Mouse (Mus musculus): Measurements from ENCODE around the gene Tmem240. TPM values are rescaled to one million over a fixed set of nuclear protein-coding genes. Genes with fewer than 3 reads are reported as not detected.
"Not testable (repeated sequence)": the region's sequence is repeated elsewhere in the genome, so short reads cannot be mapped to it uniquely, and the experiment has no call there.

The Tmem240 gene
- 0.10 to 0.86 TPM in 2 of 3 replicates, not detected in the other for total RNA-seq (2017)

DNA sequence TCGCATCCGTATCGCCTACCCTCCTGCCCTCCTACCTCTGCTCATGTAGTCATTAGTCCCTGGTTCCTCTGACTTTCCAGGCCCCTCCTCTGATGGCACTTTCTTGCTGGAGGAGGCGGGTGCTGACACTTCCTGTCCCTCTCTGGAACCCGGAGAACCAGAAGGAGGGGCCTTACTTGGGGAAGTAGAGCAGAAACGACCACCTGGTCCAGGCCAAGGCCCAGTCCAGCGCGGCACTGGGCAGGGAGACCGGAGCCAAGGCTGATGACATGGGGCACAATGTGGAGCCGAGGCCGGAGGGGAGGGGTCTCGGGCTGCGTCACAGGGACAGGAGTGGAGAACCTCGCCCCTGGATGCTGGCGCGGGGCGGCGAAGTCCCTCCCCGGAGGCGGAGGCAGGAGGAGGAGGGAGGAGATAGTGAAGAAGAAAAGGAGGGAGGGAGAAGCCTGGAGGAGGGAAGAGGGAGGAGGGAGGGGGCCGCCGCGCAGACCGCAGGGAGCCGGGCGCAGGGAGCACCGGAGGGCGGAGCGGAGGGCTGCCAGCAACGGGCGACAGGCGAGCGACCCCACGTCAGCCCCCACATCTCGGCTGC, at the start of gene Tmem240:
Tmem240 (plus strand) TSS at position 451 of the 592 bp plus-strand sequence.
- ATAC-seq (replicated peaks; ENCODE audit: insufficient number of reproducible peaks, low FRiP score, low TSS enrichment, poor library complexity, severe bottlenecking), result peak; percentile 62

DNA sequence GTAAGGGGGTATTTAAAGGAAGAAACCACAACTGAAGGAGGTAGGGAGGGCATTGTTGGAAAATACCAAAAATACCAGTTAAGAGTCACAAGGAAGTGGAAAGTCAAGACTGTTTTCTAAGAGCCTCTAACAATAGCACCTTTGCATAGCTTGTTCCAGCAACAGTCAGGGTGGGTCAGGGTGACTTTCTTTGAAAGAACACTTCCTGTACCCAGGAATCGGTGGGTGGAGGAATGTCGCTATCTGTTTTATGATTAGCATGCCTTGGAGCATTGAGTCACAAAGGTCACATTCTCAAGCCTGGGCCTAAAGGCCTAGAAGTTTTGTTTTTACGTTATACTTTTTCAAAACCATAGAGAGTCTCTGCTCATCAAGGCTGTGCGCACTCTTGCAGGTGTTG, 46.8 kb upstream of the Tmem240 start:
- not testable (repeated sequence) for ATAC-seq (replicated peaks; ENCODE audit: insufficient number of reproducible peaks, low FRiP score, low TSS enrichment, poor library complexity, severe bottlenecking)

DNA sequence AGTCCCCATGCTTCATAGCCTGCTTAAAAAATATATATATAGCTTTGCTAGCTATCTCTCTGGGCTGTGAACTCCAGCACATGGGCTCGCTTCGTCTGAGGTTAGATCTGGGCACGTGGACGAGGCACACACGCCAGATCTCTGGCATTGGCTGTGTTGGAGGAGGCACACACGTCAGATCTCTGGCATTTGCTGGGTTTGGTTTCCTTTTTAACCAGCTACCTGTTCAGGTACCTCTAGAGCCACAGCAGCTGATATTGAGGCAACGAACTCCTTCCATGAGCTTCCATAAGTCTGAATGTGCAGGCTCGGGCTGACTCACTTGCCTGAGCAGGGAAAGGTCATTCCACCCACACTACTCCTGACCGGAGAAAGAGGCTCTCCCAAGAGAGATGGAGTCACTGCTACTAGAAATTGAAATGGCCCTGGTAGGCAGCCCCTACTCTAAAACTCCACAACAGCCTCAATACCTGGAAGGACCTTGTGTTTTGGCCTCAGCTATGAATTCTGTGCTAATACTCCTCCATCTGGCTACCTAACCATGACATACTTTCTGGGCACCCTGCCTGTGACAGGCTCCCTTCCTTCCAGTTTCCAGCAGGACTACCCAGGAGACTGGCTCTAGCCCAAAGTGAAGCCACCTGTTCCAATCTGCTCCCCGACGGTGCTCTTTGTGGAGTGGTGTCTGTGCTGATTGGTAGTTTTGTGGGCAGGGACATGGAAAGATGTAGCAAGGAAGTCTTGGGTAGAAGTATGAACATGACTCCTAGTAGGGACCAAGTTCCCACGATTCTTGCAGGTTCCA, 43.8 kb upstream of the Tmem240 start:
- no peak for ATAC-seq (replicated peaks; ENCODE audit: insufficient number of reproducible peaks, low FRiP score, low TSS enrichment, poor library complexity, severe bottlenecking)

DNA sequence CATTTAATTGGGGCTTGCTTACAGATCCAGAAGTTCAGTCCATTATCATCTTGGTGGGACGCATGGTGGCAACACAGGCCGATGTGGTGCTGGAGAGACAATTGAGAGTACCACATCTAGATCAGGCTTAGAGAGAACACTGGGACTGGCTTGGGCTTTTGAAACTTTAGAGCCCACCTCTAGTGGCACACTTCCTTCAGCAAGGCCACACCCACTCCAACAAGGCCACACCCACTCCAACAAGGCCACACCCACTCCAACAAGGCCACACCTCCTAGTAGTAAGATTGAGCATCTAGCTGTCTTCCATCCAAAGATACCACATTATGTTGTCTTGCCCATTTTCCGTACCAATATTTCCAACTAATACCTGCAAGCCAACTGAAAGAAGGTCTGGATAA, 42.2 kb upstream of the Tmem240 start:
- ATAC-seq (replicated peaks; ENCODE audit: insufficient number of reproducible peaks, low FRiP score, low TSS enrichment, poor library complexity, severe bottlenecking), result no peak

- no peak for ATAC-seq (replicated peaks; ENCODE audit: insufficient number of reproducible peaks, low FRiP score, low TSS enrichment, poor library complexity, severe bottlenecking)
These were observed 40.5 kb upstream of the Tmem240 start, which contains the start of gene Fndc10 for GRCm38 (mm10) chr4:155694111-155694481. Fndc10 (plus strand) TSS chr4:155694342.

GRCm38 (mm10) chr4:155694482-155695401, 39.9 kb upstream of the Tmem240 start:
- ATAC-seq (replicated peaks; ENCODE audit: insufficient number of reproducible peaks, low FRiP score, low TSS enrichment, poor library complexity, severe bottlenecking), result 0 out of 2 replicates have a peak, but pooled peaks have one; percentile 25

GRCm38 (mm10) chr4:155695531-155696062, 39.0 kb upstream of the Tmem240 start:
- ATAC-seq (replicated peaks; ENCODE audit: insufficient number of reproducible peaks, low FRiP score, low TSS enrichment, poor library complexity, severe bottlenecking), result no peak; the same call in 1 of the 2 replicates

DNA sequence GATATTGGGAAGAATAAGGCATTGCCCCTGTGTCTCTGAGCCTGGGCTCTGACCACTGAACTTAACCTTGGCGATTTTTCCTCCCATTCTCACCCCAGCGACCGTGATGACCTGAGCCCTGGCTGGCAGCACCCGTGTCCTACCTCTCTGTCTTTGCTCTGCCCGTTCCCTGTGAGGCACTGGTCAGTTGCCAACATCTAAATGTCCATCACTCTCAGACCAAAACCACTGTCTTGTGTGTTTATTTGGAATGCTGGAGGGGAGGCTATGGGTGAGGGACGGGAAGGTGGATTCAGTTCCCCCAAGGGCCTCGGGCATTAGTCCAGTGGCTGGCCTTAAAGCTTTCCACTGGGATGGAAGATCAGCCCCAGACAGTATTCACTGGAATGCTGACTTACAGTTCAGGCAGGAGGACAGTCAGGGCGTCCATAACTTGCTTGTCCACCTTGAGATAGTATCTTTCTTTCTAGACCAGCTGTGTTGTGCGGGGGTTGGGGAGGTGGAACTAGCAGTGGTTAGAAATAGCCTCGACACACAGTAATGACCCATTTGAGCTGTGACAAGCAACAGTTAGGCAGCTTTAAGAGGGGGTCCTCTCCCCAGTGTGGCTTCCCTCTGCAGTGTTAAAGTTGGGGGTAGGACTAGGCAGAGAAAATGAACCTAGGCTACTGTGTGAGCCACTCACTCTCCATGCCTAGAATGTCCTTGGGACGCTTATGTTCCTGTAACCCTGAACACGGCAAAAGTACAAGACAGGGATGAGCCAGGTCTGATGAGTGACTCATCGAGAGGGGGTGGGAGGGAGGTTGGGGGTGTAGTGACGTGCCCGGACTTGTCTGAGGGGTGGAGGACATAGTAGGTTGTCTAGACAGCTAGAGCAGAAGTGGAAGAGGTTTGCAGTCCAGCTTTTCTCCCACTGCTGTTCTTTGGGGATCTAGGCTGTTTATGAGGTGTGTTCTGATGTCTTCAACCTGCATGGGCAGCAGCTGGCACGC, 38.0 kb upstream of the Tmem240 start:
- ATAC-seq (replicated peaks; ENCODE audit: insufficient number of reproducible peaks, low FRiP score, low TSS enrichment, poor library complexity, severe bottlenecking), result no peak

DNA sequence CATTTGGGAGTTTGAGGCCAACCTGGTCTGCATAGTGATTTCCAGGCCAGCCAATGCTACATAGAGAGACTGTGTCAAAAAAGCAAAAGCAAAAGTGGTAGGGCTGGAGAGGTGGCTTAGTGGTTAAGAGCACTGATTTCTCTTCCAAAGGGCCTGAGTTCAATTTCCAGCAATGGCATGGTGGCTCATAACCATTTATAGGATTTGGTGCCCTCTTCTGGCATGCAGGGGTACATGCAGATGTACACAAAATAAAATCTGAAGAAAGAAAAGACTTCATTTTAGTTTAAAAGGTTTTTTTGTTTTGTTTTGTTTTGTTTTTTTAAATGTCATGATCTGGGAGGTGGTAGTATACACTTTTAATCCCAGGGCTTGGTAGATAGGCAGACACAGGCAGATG, 34.2 kb upstream of the Tmem240 start:
- no peak for ATAC-seq (replicated peaks; ENCODE audit: insufficient number of reproducible peaks, low FRiP score, low TSS enrichment, poor library complexity, severe bottlenecking)

- no peak for ATAC-seq (replicated peaks; ENCODE audit: insufficient number of reproducible peaks, low FRiP score, low TSS enrichment, poor library complexity, severe bottlenecking)
These were observed 31.1 kb upstream of the Tmem240 start for GRCm38 (mm10) chr4:155703425-155703929.

DNA sequence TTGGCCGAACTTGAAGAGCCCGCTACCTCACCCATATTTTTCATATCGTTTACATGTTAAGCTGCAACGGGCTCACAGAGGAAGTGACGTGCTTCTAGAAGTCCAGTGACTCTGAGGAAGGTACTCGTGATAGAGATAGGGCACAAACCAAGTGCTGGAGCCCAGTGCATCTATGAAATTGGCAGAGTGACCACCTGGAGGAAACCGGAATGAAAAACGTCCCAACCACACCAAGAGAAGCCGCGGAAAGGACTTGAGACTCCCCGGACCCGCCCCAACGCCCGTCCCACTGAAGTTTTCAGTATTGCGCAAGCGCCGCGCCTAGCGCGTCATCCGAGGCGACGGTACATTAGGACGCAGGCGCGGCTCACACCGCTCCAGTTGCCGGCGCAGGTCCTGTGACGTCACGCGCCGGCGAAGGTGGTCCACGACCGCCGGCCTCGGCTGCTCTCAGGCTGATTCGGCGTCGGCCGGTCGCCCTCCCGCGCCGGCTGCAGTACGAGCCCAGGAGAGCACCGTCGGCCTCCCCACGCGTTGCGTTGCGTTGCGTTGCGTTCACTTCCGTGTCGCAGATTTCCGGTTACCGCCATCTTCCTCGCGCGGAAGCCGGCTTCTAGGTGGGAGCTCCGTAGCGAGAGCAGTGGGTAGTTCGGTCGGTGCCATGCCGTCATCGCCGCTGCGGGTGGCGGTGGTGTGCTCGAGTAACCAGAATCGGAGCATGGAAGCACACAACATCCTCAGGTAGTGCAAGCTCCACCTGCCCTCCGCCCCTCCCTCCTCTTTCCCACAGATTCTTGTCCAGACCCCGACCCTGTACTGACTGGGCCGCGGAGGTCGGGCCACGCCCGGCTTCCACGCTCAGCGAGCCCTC, 29.6 kb upstream of the Tmem240 start, which contains the start of gene Ssu72:
Ssu72 (plus strand) TSS at position 80 of the 871 bp plus-strand sequence.
- peak; percentile 77 for ATAC-seq (replicated peaks; ENCODE audit: insufficient number of reproducible peaks, low FRiP score, low TSS enrichment, poor library complexity, severe bottlenecking)

DNA sequence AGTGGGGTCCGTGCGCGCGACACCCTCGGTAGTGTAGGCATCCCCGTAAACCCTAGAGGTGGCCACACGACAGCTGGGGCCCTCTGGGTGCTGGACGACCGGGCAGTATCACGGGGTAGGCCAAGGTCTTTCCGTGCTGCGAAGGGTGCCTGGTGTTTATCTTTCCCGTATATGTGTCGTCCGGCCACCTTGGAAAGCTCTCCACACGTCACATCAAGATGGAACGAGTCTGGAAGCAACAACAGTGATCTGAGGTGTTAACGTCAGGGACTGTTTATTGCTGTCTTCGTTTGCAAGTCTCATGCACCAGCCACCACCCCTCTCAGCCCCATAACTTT, 29.0 kb upstream of the Tmem240 start:
- peak; percentile 43 for ATAC-seq (replicated peaks; ENCODE audit: insufficient number of reproducible peaks, low FRiP score, low TSS enrichment, poor library complexity, severe bottlenecking)

GRCm38 (mm10) chr4:155708582-155708981, 26.0 kb upstream of the Tmem240 start:
- ATAC-seq (replicated peaks; ENCODE audit: insufficient number of reproducible peaks, low FRiP score, low TSS enrichment, poor library complexity, severe bottlenecking), result no peak

- ATAC-seq (replicated peaks; ENCODE audit: insufficient number of reproducible peaks, low FRiP score, low TSS enrichment, poor library complexity, severe bottlenecking), result no peak
These were observed 25.6 kb upstream of the Tmem240 start for GRCm38 (mm10) chr4:155708988-155709387.

- no peak for ATAC-seq (replicated peaks; ENCODE audit: insufficient number of reproducible peaks, low FRiP score, low TSS enrichment, poor library complexity, severe bottlenecking)
These were observed 23.9 kb upstream of the Tmem240 start for GRCm38 (mm10) chr4:155710521-155711252.

GRCm38 (mm10) chr4:155721668-155722083, 12.9 kb upstream of the Tmem240 start:
- peak; percentile 59; the same call in 1 of the 2 replicates for ATAC-seq (replicated peaks; ENCODE audit: insufficient number of reproducible peaks, low FRiP score, low TSS enrichment, poor library complexity, severe bottlenecking)

Data from monocyte, adult 5-6 weeks (primary cell).